Mouse (Mus musculus) Muller cell, postnatal 12 days (primary cell): ENCODE measurements around the gene Nlrc4.
A peak's percentile ranks its signal among the peaks of the same experiment; 100 is the strongest.
"Not testable (repeated sequence)": the region's sequence is repeated elsewhere in the genome, so short reads cannot be mapped to it uniquely, and the experiment has no call there.

Experiments used
- DNase-seq: peaks from one replicate; pipeline ENCODE4 v3.0.0-alpha.2; 2015; ENCODE audit errors: inconsistent ontology term

The Nlrc4 gene

DNA sequence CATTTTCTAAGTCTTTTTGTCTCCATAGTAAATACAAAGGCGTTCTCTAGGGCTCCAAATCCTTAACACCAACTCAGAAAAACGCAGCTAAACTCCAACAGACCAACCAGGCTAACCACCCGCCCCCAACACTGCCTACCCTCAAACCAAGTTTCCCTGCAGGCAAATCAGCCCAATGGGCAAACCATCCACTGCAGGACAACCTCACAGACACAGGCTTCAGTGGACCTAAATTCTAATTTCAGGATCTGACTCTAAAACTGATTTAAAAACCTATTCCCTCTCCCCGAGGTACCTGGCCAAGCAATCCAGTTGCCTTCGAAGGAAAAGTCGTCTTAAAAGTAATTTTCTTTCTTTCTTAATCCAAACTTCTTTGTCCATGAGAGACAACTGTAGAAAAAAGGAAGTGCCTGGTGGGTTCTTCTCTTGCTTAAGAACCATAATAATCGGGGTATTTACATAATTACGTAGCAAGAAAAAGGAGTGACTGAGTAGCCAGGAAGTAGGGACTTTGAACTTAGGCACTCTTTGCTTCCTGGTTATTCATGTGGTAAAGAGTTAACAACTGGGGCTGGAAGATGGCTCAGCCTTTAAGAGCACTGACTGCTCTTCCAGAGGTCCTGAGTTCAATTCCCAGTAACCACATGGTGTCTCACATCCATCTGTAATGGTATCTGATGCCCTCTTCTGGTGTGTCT, at the start of gene Nlrc4:
Gene Nlrc4, minus strand, starts transcription at position 432 of the 698 bp plus-strand sequence.
- no peak for DNase-seq

GRCm38 (mm10) chr17:74508600-74508999, 49.7 kb upstream of the Nlrc4 start:
- no peak for DNase-seq

- no peak for DNase-seq
These were observed 49.0 kb upstream of the Nlrc4 start for GRCm38 (mm10) chr17:74507934-74508333.

DNA sequence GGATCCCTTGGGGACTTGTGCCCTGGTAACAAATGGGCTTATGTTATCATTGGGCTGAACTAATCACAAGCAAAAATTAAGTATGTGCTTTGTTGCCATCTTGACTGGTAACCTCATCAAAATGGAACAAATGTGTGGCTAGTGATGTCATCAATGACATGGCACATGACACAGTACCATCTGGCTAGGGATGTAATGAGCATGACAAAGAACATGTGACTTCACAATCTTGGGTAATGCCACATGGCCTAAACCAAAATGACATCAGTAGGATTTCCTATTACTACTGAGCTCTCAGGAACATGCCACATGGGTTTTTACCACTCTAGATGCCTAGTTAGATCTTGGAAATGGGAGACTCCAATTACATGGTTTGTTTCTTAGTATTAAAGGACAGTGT, 42.1 kb upstream of the Nlrc4 start:
- no peak for DNase-seq

DNA sequence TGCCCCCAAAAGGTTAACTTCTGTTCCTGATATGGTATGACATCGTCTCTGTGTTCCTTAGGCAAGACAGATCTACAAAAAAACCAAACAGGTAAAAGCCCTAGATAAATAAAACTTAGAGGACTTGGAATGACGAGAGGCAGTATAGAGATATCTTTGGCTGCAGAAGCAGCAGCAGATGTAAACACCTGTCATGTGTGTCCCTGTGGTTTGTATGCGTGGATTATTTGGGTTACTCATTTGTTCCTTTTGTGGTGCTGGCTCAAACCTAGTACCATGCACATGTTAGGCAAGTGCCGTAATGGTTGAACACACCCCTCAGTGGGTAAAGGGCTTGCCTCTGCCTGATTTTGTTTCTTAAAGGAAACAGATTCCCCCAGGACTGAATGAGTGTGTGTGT, 41.3 kb upstream of the Nlrc4 start:
- no peak for DNase-seq

- no peak for DNase-seq
These were observed 32.6 kb upstream of the Nlrc4 start for GRCm38 (mm10) chr17:74491565-74491964.

DNA sequence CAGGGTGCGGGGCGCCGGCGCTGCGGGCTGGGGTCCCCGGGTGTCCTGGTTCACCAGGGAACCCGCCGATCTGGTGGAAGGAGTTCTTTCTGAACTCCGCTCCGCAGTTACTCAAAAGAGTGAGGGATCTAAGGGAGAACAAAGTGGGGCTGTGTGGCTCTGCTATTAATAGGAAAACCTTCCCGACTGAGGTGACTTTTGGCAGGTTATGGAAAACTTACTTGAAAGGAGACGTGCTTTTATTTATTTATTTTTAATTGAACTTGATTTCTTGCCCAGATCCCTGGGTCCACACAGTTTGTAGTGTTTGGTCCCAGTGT, 30.9 kb upstream of the Nlrc4 start:
- no peak for DNase-seq

DNA sequence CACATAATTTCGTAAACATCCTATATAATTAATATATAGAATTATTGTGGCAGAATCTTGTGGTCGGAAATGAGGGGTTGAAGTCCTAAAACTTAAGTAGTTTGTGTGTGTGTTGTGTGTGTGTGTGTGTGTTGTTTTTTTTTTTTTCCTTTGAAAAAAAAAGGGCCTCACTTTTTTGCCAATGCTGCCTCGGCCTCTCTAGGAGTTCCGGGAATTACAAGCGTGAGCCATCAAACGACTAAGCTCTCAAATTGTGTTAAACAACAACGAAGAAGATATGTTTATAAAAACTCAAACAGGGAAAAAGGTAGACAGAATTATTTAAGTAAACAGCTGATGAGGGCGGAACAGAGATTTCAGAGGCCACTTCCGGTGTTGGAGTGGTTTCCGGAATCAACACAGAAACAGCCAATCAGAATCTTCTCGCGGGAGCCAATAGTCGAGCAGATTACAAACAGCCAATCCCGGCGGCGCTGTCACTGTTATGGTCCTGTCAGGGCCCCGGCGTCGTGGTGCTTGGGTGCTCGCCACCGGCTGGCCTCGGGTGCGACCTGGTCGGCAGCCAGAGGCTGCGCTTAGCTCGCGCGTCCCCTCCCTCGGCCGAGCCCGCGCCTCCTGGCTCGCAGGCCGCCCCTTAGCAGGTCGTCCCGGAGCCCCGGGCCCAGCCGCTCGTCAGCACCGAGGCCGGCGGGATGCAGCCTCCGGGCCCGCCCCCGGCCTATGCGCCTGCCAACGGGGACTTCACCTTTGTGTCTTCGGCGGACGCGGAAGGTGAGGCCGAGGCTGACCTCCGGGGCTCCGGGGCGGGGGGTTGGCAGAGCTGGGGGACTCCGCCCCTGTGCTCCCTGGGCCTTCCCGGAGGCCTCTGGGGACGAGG, 30.3 kb upstream of the Nlrc4 start, which contains the start of gene Yipf4:
Gene Yipf4, plus strand, starts transcription at position 470 of the 877 bp plus-strand sequence.
- peak; percentile 96 for DNase-seq

DNA sequence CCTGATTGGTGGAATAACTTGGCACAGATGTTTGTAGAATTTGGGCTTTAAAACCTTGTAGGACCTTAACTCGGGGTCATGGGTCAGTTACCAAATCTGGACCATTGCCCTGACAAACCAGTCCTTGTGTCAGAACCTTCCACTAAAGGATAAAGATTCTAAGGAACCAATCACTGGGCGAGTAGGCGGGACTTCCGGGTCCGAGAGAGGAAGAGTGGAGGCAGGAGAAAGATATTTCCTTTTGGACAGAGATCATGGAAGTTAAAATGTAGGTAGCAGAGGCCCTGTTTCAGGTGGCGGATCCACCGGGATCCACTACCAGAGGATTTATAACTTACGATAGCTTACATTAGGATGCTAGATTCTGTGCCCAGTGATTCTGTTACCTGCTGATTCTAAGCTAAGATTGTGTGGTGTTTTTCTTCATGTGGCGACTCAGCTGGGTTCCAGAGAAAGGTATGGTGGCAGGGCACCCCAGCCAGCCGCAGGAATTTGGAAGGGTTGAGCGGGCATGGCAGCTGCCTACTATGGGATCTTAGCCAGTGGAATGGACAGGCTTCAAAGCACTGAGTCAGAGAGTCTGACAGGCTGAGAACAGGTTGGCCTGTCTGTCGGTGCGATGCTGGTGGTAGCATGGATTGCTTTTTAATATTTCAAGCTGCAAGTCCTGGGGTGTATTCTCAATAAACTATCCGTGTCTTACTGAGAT, 21.6 kb upstream of the Nlrc4 start:
- DNase-seq: peak; percentile 2

DNA sequence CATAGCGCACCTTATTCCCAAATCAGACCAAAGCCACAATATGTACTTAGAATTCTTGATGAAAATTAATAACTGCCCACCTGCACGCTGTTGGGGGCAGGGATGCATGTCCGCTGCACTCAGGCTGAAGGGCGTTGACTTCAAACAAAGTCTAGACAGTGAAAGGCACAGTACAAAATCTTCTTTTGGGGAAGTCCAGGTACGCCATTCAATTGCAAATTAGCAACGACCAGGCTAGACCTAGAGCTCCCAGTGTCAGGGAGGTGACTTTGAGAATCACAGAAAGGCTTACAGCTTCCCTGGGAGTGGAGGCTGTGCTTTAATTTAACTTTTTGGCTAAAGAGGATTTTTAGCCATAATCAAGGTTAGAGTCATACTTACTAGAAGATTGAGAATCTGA, 11.2 kb upstream of the Nlrc4 start:
- not testable (repeated sequence) for DNase-seq

DNA sequence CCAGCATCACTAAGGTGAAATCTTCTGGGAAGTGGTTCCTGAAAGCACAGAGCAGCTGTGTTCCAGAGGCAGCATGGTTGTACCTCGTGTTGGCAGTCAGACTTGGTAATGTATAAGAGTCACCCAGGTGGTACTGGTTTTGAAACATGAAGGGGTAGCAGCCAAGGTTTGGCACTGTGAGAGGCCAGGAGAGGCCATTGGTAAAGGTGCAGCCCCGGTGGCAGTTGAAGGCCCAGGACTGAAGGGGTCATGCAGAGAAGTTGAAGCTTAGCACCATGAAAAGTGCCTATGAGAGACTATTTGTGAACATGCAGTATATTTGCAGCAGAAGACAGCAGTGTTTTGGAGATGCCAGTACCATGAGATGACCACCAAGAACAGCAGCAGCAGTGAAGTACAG, 9.0 kb upstream of the Nlrc4 start:
- DNase-seq: not testable (repeated sequence)

GRCm38 (mm10) chr17:74463510-74463909, 4.6 kb upstream of the Nlrc4 start:
- DNase-seq: no peak

DNA sequence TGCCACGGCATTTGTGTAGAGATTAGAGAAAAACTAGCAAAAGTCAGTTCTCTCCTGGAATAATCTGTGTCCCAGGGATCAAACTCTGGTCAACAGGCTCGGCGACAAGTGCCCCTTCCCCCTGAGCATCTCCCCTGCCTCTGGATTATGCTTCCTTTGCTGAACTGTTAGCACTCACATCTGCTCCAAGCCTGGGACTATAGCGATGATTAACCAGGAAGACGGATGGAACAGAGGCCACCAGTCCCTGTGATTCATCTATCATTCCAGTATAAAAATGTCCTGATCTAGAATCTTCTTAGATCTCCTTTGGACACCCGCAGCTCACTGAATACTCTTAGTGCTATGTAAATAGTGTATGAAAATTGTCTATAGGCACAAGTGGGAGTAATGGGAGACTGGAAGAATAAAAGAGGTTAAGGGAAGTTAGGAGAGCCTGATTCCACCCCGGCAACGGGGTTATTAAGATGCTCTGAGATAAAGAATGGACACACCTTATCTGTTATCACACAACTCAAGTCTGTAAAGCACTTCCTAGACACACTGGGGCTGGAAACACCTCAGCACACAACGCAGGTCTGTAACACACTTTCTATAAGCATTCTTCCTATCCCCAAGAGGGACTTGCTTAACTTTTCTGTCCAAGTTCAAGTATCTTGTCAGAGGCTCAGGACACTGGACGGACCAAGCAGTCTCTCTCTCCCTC, 817 bp downstream of the Nlrc4 start:
- no peak for DNase-seq

- DNase-seq: no peak
These were observed 2.1 kb downstream of the Nlrc4 start for GRCm38 (mm10) chr17:74456825-74457224.

DNA sequence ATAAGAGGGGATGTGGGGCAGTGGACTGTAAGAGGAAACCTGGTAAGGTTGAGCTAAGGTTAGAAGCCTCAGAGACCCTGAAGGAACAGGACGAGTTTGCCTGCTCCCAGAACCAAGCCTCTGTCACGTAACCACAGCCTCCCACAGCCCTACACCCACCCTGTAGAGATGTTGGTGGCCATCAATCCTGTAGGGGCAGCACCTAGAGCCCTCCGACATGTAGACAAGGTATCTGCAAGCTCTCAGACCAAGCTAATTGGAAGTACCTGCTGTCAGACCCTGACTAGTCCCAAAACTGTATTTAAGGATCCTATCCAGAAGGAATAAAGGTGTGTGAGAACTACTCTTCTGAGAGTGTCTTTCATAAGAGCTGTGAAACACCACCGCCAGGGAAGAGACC, 3.5 kb downstream of the Nlrc4 start:
- DNase-seq: no peak

DNA sequence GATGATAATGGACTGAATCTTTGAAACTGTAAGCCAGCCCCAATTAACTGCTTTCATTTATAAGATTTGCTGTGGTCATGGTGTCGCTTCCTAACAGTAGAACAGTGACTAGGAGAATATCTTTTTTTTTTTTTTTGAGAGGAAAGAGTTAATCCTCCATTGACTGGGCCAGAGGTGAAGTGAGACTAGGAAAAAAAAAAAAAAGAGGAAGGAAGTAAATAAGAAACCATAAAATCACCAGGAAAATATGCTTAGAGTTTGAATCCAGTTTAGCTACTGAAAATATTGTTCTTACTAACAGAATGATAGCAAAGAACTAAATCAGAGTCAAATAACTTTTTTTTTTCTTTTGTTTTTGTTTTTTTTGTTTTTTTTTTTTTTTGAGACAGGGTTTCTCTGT, 4.3 kb downstream of the Nlrc4 start:
- DNase-seq: no peak

DNA sequence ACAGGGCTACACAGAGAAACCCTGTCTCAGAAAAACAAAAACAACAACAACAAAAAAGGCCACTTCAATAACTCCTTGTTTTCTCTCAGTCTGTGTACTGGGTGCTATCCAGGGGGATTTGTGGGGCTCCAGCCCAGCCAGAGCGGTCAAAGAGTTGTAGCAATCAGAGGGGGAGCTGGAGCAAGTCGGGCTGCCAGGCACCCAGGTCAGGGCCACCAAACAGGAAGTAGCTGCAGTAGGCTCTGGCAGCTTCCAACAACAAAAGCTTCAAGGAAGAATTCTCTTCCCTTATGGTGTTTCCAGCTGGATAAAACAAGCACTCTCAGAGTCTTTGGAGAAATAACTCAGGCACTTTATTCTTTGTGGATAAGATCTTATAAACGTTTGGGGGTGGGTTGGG, 5.0 kb downstream of the Nlrc4 start:
- DNase-seq: no peak

- no peak for DNase-seq
These were observed 9.2 kb downstream of the Nlrc4 start for GRCm38 (mm10) chr17:74449776-74450175.

DNA sequence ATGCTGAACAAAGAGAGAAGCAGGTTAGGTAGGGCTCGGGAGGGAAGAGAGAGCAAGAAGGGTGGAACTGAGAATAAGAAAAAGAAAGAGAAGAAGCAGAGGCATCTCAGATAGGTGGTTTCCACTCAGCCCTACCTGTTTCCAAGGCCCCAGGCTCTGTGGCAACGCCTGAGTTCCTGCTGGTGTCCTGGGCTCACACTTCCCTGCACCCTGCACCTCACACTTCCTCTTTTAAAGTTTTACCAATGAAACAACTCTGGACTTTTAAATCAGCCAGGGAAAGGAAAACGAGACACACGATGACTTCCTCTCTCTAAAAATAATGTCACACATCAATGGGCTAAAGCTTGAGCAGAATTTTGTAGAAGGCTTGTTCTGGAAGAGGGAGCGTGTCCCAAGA, 18.5 kb downstream of the Nlrc4 start:
- no peak for DNase-seq

GRCm38 (mm10) chr17:74437762-74438161, 21.2 kb downstream of the Nlrc4 start:
- DNase-seq: no peak

GRCm38 (mm10) chr17:74432631-74433030, 26.3 kb downstream of the Nlrc4 start:
- no peak for DNase-seq

DNA sequence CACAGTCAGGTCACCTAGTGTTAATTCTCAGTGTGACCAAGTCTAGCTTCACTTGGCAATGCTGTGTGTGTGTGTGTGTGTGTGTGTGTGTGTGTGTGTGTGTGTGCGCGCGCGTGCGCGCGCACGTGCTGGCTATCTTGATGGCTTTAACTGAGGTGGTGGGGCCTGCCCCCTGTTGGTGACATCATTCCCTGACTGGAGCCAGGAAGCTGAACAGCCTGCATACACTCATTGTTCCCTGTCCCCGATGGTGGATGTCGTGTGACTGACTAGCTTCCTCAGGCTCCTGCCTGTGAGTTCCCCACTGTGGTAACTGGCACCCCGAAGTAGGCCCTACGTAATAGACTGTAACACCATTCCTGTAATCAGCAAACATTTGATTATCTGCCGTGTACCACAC, 27.5 kb downstream of the Nlrc4 start:
- peak; percentile 19 for DNase-seq
